Mouse (Mus musculus) liver, adult 2 months (tissue): Measurements from ENCODE around the gene Lmx1b. TPM values are rescaled to one million over a fixed set of nuclear protein-coding genes. Genes with fewer than 3 reads are reported as not detected.

Experiments used
- DNase-seq: peaks from one replicate; pipeline ENCODE4 v3.0.0-alpha.2; 2011; ENCODE audit warnings: low read depth, low spot score; ENCODE audit errors: extremely low read depth
- H3K27ac ChIP-seq: fragments of 200-500 bp; replicated peaks from 2 replicates; pipeline ENCODE4 v1.5.1; 2012; ENCODE audit warnings: low read depth, mild to moderate bottlenecking, control low read depth, inconsistent platforms, low read length; ENCODE audit not compliant: insufficient read depth
- H3K27me3 ChIP-seq: fragments of 200-500 bp; 2 replicates; pipeline ENCODE4 v1.6.1; 2012; ENCODE audit warnings: mild to moderate bottlenecking, moderate library complexity, low read length, inconsistent platforms; ENCODE audit not compliant: control insufficient read depth, insufficient read depth
- H3K36me3 ChIP-seq: fragments of 200-500 bp; 2 replicates; pipeline ENCODE4 v1.6.1; 2012; ENCODE audit warnings: low read length, inconsistent platforms; ENCODE audit not compliant: control insufficient read depth, insufficient read depth
- H3K4me1 ChIP-seq: fragments of 200-500 bp; 2 replicates; pipeline ENCODE4 v1.6.1; 2011; ENCODE audit warnings: low read length; ENCODE audit not compliant: control insufficient read depth, insufficient read depth
- H3K4me3 ChIP-seq: fragments of 200-500 bp; 2 replicates; pipeline ENCODE4 v1.5.1; 2011; ENCODE audit warnings: low read depth, mild to moderate bottlenecking, control low read depth, low read length, moderate library complexity; ENCODE audit not compliant: insufficient read depth
- H3K79me2 ChIP-seq: fragments of 200-500 bp; 2 replicates; pipeline ENCODE4 v1.6.1; 2012; ENCODE audit warnings: inconsistent platforms, mild to moderate bottlenecking, low read length, moderate library complexity; ENCODE audit not compliant: control insufficient read depth, insufficient read depth
- H3K9ac ChIP-seq: fragments of 200-500 bp; 2 replicates; pipeline ENCODE4 v1.6.1; 2012; ENCODE audit warnings: low read depth, mild to moderate bottlenecking, control low read depth, inconsistent platforms, low read length
- CTCF ChIP-seq: fragments of 200-500 bp; IDR thresholded peaks from 2 replicates; pipeline ENCODE4 v1.5.1; 2011; ENCODE audit warnings: low read depth, low read length, control low read depth
- POLR2A ChIP-seq: fragments of 200-500 bp; IDR thresholded peaks from 2 replicates; pipeline ENCODE4 v1.6.1; 2011; ENCODE audit warnings: low read length, control low read depth; ENCODE audit not compliant: insufficient read depth; ENCODE audit errors: extremely low read depth
- WGBS: fragments of 180-500 bp; shearing (Covaris S2); methylation state at CpG from one replicate; pipeline ENCODE4 v1.1.7; 2018; 5-methylcytosine and 5-hydroxymethylcytosine counted together
- polyA plus RNA-seq: library from polyadenylated mRNA; depleted of rRNA; stranded (reverse); fragments of >200 nt; gene quantifications from 2 replicates; pipeline ENCODE4 v1.2.3, GENCODE M21; 2012; rRNA removed
- total RNA-seq: library from RNA; depleted of rRNA; stranded (reverse); fragments of >200 nt; gene quantifications from 2 replicates; pipeline ENCODE4 v1.2.3, GENCODE M21; 2014; rRNA removed

The Lmx1b gene
- total and polyA plus RNA-seq, 2 experiments = not detected

DNA sequence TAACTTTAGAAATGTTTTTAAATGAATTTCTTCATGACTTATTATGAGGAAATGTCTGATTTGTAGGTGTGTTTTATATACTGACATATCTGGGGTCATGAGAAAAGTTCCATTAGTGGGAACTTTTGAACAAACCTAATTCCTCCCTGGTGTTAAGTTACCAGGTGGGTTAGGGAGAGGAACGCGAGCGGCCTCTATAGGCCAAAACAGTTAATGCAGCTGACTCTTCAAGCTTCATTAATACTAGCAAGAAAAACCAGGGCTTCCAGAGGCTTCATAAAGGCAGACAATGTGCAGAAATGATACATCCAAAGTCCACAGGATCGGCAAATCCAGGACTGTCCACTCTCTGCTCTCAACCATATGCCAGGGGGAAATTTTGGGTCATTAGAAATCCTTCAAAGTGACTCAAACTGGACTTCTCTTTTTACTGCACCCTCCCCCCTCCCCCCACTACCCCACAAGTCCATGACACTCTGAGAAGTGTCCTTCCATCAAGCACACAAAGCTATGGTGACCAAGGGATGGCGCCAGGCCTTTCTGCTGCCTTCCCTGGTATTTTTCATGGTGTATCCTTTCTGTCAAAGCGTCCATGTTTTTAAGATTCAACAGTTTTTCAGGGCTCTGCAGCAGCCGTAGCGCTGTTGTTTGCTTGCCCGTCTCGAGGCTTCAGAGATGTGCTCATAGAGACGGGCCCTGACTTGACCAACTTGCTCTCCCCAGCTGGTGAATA lies 97.4 kb downstream of the Lmx1b start:
- Histone ChIP-seq H3K9ac (no peak overlapping the region), H3K36me3 (no peaks in the 10 kb centered on the region), H3K4me3 (no peak overlapping the region), H3K79me2 (no peaks in the 10 kb centered on the region), H3K27me3 (peaks cover 21% of the 10 kb centered on the region), H3K4me1 (no peaks in the 10 kb centered on the region), H3K27ac (no peak overlapping the region)
- peak; percentile 39 for DNase-seq
- TF ChIP-seq CTCF = peak; percentile 49; the same call in 1 of the 2 replicates
- no peak for TF ChIP-seq POLR2A
- WGBS = 6% methylated on average over 11 of the region's 11 CpGs

GRCm38 (mm10) chr2:33525274-33526055 lies 114.8 kb downstream of the Lmx1b start:
- Histone ChIP-seq H3K4me1 (no peaks in the 10 kb centered on the region), H3K27ac (no peak overlapping the region), H3K79me2 (no peaks in the 10 kb centered on the region), H3K4me3 (no peak overlapping the region), H3K36me3 (no peaks in the 10 kb centered on the region), H3K9ac (no peak overlapping the region), H3K27me3 (no peaks in the 10 kb centered on the region)
- DNase-seq = no peak
- TF ChIP-seq POLR2A (no peak), CTCF (no peak)
- WGBS = 75% methylated on average over 5 of the region's 5 CpGs

DNA sequence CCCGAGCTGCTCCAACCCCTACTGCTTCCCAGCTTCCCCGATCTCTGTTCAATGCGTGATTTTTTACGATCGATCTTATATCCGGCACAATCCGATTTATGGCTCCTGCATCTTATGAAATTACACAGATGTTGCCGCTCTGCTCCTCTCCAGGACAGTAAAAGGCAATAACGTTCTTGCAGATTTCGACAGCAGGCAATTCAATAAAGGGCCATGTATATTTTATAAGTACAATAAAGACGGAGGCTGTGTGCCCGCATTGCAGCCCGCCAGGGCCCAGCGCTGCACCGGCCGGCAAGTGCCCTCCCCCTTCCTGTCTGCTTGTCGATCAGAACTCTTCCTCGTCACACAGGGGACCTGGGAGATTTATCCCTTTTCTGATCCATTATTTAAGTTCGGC lies 124.5 kb downstream of the Lmx1b start:
- Histone ChIP-seq H3K9ac (no peak overlapping the region), H3K27me3 (no peaks in the 10 kb centered on the region), H3K36me3 (no peaks in the 10 kb centered on the region), H3K79me2 (no peaks in the 10 kb centered on the region), H3K4me3 (no peak overlapping the region), H3K4me1 (no peaks in the 10 kb centered on the region), H3K27ac (no peak overlapping the region)
- 77% methylated on average over 19 of the region's 19 CpGs for WGBS
- no peak for DNase-seq
- TF ChIP-seq CTCF = no peak
- no peak for TF ChIP-seq POLR2A

GRCm38 (mm10) chr2:33515431-33515830 lies 124.9 kb downstream of the Lmx1b start:
- Histone ChIP-seq H3K36me3 (no peaks in the 10 kb centered on the region), H3K79me2 (no peaks in the 10 kb centered on the region), H3K27ac (no peak overlapping the region), H3K4me3 (no peak overlapping the region), H3K9ac (no peak overlapping the region), H3K27me3 (no peaks in the 10 kb centered on the region), H3K4me1 (no peaks in the 10 kb centered on the region)
- TF ChIP-seq POLR2A (no peak), CTCF (no peak)
- WGBS = 77% methylated on average over 8 of the region's 8 CpGs
- no peak for DNase-seq

Other genes with a start within 250 kb of the Lmx1b start
- 1.9 and 3.1 TPM in 2 replicates for gene Zbtb34, start 209.2 kb downstream of the Lmx1b start, total RNA-seq
- 2.5 and 2.8 TPM in 2 replicates for gene Zbtb34, start 209.2 kb downstream of the Lmx1b start, polyA plus RNA-seq
- 19.6 and 21.6 TPM in 2 replicates for gene Zbtb43, start 172.0 kb downstream of the Lmx1b start, total RNA-seq
- gene Zbtb43, start 172.0 kb downstream of the Lmx1b start, polyA plus RNA-seq = 8.5 and 9.0 TPM in 2 replicates
- 0.83 and 1.5 TPM in 2 replicates for gene Mvb12b, start 247.4 kb upstream of the Lmx1b start, total RNA-seq
- 1.4 and 2.7 TPM in 2 replicates for gene Mvb12b, start 247.4 kb upstream of the Lmx1b start, polyA plus RNA-seq